Mouse (Mus musculus): ENCODE data around the gene Ptf1a. TPM values are rescaled to one million over a fixed set of nuclear protein-coding genes. Genes with fewer than 3 reads are reported as not detected.

The Ptf1a gene
- total and polyA plus RNA-seq, 3 experiments = not detected

DNA sequence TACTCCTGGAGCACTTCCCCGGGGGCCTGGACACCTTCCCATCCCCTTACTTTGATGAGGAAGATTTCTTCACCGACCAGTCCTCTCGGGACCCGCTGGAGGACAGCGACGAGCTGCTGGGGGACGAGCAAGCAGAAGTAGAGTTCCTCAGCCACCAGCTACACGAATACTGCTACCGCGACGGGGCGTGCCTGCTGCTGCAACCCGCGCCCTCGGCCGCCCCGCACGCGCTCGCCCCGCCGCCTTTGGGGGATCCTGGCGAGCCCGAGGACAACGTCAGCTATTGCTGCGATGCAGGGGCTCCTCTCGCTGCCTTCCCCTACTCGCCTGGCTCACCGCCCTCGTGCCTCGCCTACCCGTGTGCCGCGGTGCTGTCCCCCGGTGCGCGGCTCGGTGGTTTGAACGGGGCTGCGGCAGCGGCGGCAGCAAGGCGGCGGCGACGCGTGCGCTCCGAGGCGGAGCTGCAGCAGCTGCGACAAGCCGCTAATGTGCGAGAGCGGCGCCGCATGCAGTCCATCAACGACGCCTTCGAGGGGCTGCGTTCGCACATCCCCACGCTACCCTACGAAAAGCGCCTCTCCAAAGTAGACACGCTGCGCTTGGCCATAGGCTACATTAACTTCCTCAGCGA lies 523 bp downstream of the Ptf1a start:
- dilution Hi-C loops (cut with MboI; ENCODE audit: extremely low pct_ligation_motif_present, extremely low pct_unique_long_range_greater_than_20kb, low sequenced_read_pairs) = no loop called here
- Histone ChIP-seq H3K4me3 (replicated peaks in 1 of 3; ENCODE audit: low read depth in 2 of 3, low read length in 2 of 3, poor library complexity in 1 of 3) (no peak overlapping the region), H3K9ac (ENCODE audit: insufficient read depth, low read depth) (no peak overlapping the region)

DNA sequence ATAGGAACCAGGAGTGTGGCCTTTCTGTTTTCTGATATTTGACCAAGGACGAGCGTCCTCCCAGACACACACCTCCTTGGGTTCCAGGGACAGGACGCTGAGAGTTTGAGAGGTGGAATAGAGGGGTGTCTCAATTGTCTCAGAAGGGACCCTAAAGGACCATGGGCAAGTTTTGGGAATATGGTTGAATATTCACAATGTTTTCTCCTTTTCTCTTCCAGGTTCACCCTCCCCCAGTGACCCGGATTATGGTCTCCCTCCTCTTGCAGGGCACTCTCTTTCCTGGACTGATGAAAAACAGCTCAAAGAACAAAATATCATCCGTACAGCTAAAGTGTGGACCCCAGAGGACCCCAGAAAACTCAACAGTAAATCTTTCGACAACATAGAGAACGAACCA lies 1.3 kb downstream of the Ptf1a start:
- H3K9me3 ChIP-seq (replicated peaks; ENCODE audit: low read length) = peaks cover 13% of the 10 kb centered on the region
- H3K9ac ChIP-seq (ENCODE audit: insufficient read depth, low read depth) = no peak overlapping the region
- in situ Hi-C loops (cut with MboI; ENCODE audit: low pct_ligation_motif_present, low pct_unique_long_range_greater_than_20kb, low sequenced_read_pairs) = no loop called here
- no peak for DNase-seq (ENCODE audit: extremely low read depth)
- TF ChIP-seq MXI1 (IDR thresholded peaks at IDR 0.05; ENCODE audit: low read depth, low read length) (no peak), ZMIZ1 (IDR thresholded peaks at IDR 0.05; ENCODE audit: low read depth, low read length) (no peak), POLR2A (IDR thresholded peaks at IDR 0.05; ENCODE audit: low read depth, low read length) (no peak), MAZ (IDR thresholded peaks at IDR 0.05; ENCODE audit: low read depth, low read length) (no peak), ZC3H11A (IDR thresholded peaks at IDR 0.05; ENCODE audit: low read depth, low read length) (no peak), MAFK (IDR thresholded peaks at IDR 0.05; ENCODE audit: insufficient replicate concordance, low read length) (no peak), POLR2AphosphoS2 (IDR thresholded peaks at IDR 0.05; ENCODE audit: low read depth, low read length) (no peak), HCFC1 (IDR thresholded peaks at IDR 0.05; ENCODE audit: low read depth, low read length) (no peak), ETS1 (conservative IDR thresholded peaks at IDR 0.05; ENCODE audit: low read depth, low read length) (no peak), EP300 (IDR thresholded peaks at IDR 0.05; ENCODE audit: low read length) (no peak), NELFE (IDR thresholded peaks at IDR 0.05; ENCODE audit: low read depth, low read length) (no peak), CTCF (conservative IDR thresholded peaks at IDR 0.05 in 1 of 2, IDR thresholded peaks at IDR 0.05 in 1 of 2; ENCODE audit: low read depth in 2 of 2, low read length in 2 of 2) (no peak), NRF1 (IDR thresholded peaks at IDR 0.05; ENCODE audit: low read depth, low read length) (no peak)
- H3K4me2 ChIP-seq (ENCODE audit: insufficient read depth, low read depth, poor library complexity, severe bottlenecking) = no peak overlapping the region
- H3K36me3 ChIP-seq (replicated peaks in 1 of 2; ENCODE audit: control insufficient read depth in 1 of 2, insufficient read depth in 1 of 2, low read length in 1 of 2) = no peaks in the 10 kb centered on the region
- no peak overlapping the region for H3K4me3 ChIP-seq (replicated peaks in 1 of 3; ENCODE audit: low read depth in 2 of 3, low read length in 2 of 3, poor library complexity in 1 of 3)
- no peak overlapping the region for H3K27ac ChIP-seq (ENCODE audit: insufficient read depth, low read depth)
- dilution Hi-C loops (cut with MboI; ENCODE audit: extremely low pct_ligation_motif_present, extremely low pct_unique_long_range_greater_than_20kb, low sequenced_read_pairs) = no loop called here
- H3K27me3 ChIP-seq (replicated peaks) = no peaks in the 10 kb centered on the region
- H3K79me2 ChIP-seq (replicated peaks; ENCODE audit: control insufficient read depth, extremely low read depth, insufficient read depth, poor library complexity, severe bottlenecking) = no peaks in the 10 kb centered on the region
- H3K4me1 ChIP-seq (ENCODE audit: control insufficient read depth in 1 of 2, insufficient read depth in 2 of 2) = no peaks in the 10 kb centered on the region

More for the DNA sequence above, 523 bp downstream of the Ptf1a start:
- no peaks in the 10 kb centered on the region for H3K27me3 ChIP-seq (replicated peaks)
- H3K79me2 ChIP-seq (replicated peaks; ENCODE audit: control insufficient read depth, extremely low read depth, insufficient read depth, poor library complexity, severe bottlenecking) = no peaks in the 10 kb centered on the region
- in situ Hi-C loops (cut with MboI; ENCODE audit: low pct_ligation_motif_present, low pct_unique_long_range_greater_than_20kb, low sequenced_read_pairs) = no loop called here
- H3K9me3 ChIP-seq (replicated peaks; ENCODE audit: low read length) = peaks cover 13% of the 10 kb centered on the region
- no peak overlapping the region for H3K4me2 ChIP-seq (ENCODE audit: insufficient read depth, low read depth, poor library complexity, severe bottlenecking)
- DNase-seq (ENCODE audit: extremely low read depth) = no peak
- H3K4me1 ChIP-seq (ENCODE audit: control insufficient read depth in 1 of 2, insufficient read depth in 2 of 2) = no peaks in the 10 kb centered on the region
- no peak overlapping the region for H3K27ac ChIP-seq (ENCODE audit: insufficient read depth, low read depth)
- H3K36me3 ChIP-seq (replicated peaks in 1 of 2; ENCODE audit: control insufficient read depth in 1 of 2, insufficient read depth in 1 of 2, low read length in 1 of 2) = no peaks in the 10 kb centered on the region
- TF ChIP-seq USF2 (conservative IDR thresholded peaks at IDR 0.05; ENCODE audit: low read depth, low read length) = no peak
- no peak for TF ChIP-seq RAD21 (IDR thresholded peaks at IDR 0.05; ENCODE audit: low read depth, low read length)
- no peak for TF ChIP-seq UBTF (IDR thresholded peaks at IDR 0.05; ENCODE audit: low read depth, low read length)
- TF ChIP-seq EP300 (IDR thresholded peaks at IDR 0.05; ENCODE audit: low read length) = no peak
- TF ChIP-seq NRF1 (IDR thresholded peaks at IDR 0.05; ENCODE audit: low read depth, low read length) = no peak
- TF ChIP-seq MAZ (IDR thresholded peaks at IDR 0.05; ENCODE audit: low read depth, low read length) = no peak
- TF ChIP-seq ZMIZ1 (IDR thresholded peaks at IDR 0.05; ENCODE audit: low read depth, low read length) = no peak
- no peak for TF ChIP-seq PAX5 (IDR thresholded peaks at IDR 0.05; ENCODE audit: low read length)
- no peak for TF ChIP-seq MYC (IDR thresholded peaks at IDR 0.05; ENCODE audit: low read depth, low read length)
